Mouse (Mus musculus) kidney, adult 2 months (tissue): ENCODE measurements around the gene Dscam. TPM values are rescaled to one million over a fixed set of nuclear protein-coding genes. Genes with fewer than 3 reads are reported as not detected.
A peak's percentile ranks its signal among the peaks of the same experiment; 100 is the strongest.

Experiments used
- DNase-seq: peaks from one replicate; pipeline ENCODE4 v3.0.0; 2021
- H3K27ac ChIP-seq: fragments of 200-500 bp; 2 replicates; pipeline ENCODE4 v1.5.1; 2012; ENCODE audit warnings: low read depth, low read length, control low read depth, inconsistent platforms; ENCODE audit not compliant: insufficient read depth
- H3K27me3 ChIP-seq: fragments of 200-500 bp; replicated peaks from 2 replicates; pipeline ENCODE4 v1.6.1; 2012; ENCODE audit warnings: mild to moderate bottlenecking, moderate library complexity, low read length, inconsistent platforms; ENCODE audit not compliant: control insufficient read depth, insufficient read depth
- H3K36me3 ChIP-seq: fragments of 200-500 bp; 2 replicates; pipeline ENCODE4 v1.6.1; 2012; ENCODE audit warnings: mild to moderate bottlenecking, moderate library complexity, low read length, inconsistent platforms; ENCODE audit not compliant: control insufficient read depth, insufficient read depth
- H3K4me1 ChIP-seq: fragments of 200-500 bp; 2 replicates; pipeline ENCODE4 v1.6.1; 2011; ENCODE audit warnings: low read length; ENCODE audit not compliant: control insufficient read depth, insufficient read depth
- H3K4me3 ChIP-seq: fragments of 200-500 bp; 2 replicates; pipeline ENCODE4 v1.5.1; 2011; ENCODE audit warnings: mild to moderate bottlenecking, low read depth, low read length, control low read depth; ENCODE audit not compliant: insufficient read depth
- CTCF ChIP-seq: fragments of 200-500 bp; conservative IDR thresholded peaks from 2 replicates; pipeline ENCODE4 v1.5.1; 2011; ENCODE audit warnings: low read depth, mild to moderate bottlenecking, control low read depth, low read length, moderate library complexity, mixed read lengths; ENCODE audit not compliant: insufficient read depth, insufficient read length
- POLR2A ChIP-seq: fragments of 200-500 bp; IDR thresholded peaks from one replicate; pipeline ENCODE4 v1.6.1; 2011; ENCODE audit warnings: low read depth, low read length, control low read depth
- WGBS: fragments of 180-500 bp; shearing (Covaris S2); methylation state at CpG from one replicate; pipeline ENCODE4 v1.1.7; 2018; 5-methylcytosine and 5-hydroxymethylcytosine counted together
- polyA plus RNA-seq: library from polyadenylated mRNA; depleted of rRNA; stranded (reverse); fragments of >200 nt; gene quantifications from 2 replicates; pipeline ENCODE4 v1.2.3, GENCODE M21; 2012

Dscam gene
- polyA plus RNA-seq, 1 experiment, result 0.06 TPM

- 81% methylated on average over 4 of the region's 4 CpGs for WGBS
- Histone ChIP-seq H3K27me3 (no peaks in the 10 kb centered on the region), H3K27ac (no peak overlapping the region), H3K4me3 (no peak overlapping the region), H3K36me3 (no peaks in the 10 kb centered on the region), H3K4me1 (no peaks in the 10 kb centered on the region)
- TF ChIP-seq POLR2A (no peak), CTCF (no peak)
- no peak for DNase-seq
These were observed 174.7 kb downstream of the Dscam start for GRCm38 (mm10) chr16:96995858-96996257.

GRCm38 (mm10) chr16:96987396-96987795 is 183.2 kb downstream of the Dscam start:
- peak; percentile 51 for DNase-seq
- no peak for TF ChIP-seq POLR2A
- no peak for TF ChIP-seq CTCF

GRCm38 (mm10) chr16:96973300-96973699 is 197.3 kb downstream of the Dscam start:
- Histone ChIP-seq H3K27ac (no peak overlapping the region), H3K27me3 (no peaks in the 10 kb centered on the region), H3K4me1 (no peaks in the 10 kb centered on the region), H3K4me3 (no peak overlapping the region), H3K36me3 (no peaks in the 10 kb centered on the region)
- 84% methylated on average over 7 of the region's 7 CpGs for WGBS
- DNase-seq, result no peak
- TF ChIP-seq CTCF (no peak), POLR2A (no peak)

More at GRCm38 (mm10) chr16:96987396-96987795, 183.2 kb downstream of the Dscam start:
- Histone ChIP-seq H3K4me3 (no peak overlapping the region), H3K4me1 (no peaks in the 10 kb centered on the region), H3K36me3 (no peaks in the 10 kb centered on the region), H3K27ac (no peak overlapping the region), H3K27me3 (no peaks in the 10 kb centered on the region)
- WGBS, result 58% methylated on average over 2 of the region's 2 CpGs

GRCm38 (mm10) chr16:96971768-96972167 is 198.8 kb downstream of the Dscam start:
- TF ChIP-seq POLR2A (no peak), CTCF (no peak)
- Histone ChIP-seq H3K4me3 (no peak overlapping the region), H3K4me1 (no peaks in the 10 kb centered on the region), H3K27me3 (no peaks in the 10 kb centered on the region), H3K36me3 (no peaks in the 10 kb centered on the region), H3K27ac (no peak overlapping the region)
- 84% methylated on average over 4 of the region's 4 CpGs for WGBS
- no peak for DNase-seq

DNA sequence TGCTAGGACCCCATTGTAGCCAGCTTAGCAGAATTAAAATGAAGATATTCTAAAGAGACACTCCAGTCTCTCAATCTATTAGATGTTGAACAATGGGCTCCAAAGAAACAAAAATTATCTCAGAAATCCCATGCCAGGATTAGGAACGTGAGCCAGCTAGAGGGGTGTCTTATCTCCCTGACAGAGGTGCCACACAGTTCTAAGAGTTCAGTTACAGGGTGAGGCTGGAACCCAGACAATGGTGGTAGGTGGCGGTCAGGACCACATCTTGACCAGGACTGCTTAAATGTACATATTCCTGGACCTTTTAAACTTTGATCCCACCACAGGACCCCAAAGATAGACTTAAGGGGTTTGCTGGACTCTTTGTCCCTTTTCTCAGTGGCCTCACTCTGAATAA is 200.1 kb downstream of the Dscam start:
- DNase-seq, result no peak
- H3K27ac ChIP-seq, result no peak overlapping the region
- TF ChIP-seq POLR2A, result no peak
- TF ChIP-seq CTCF, result no peak
- H3K27me3 ChIP-seq, result no peaks in the 10 kb centered on the region
- no peaks in the 10 kb centered on the region for H3K36me3 ChIP-seq
- WGBS, result 91% methylated on average over 2 of the region's 2 CpGs
- no peak overlapping the region for H3K4me3 ChIP-seq
- no peaks in the 10 kb centered on the region for H3K4me1 ChIP-seq

GRCm38 (mm10) chr16:96969643-96970042 is 200.9 kb downstream of the Dscam start:
- H3K27me3 ChIP-seq, result no peaks in the 10 kb centered on the region
- no peak overlapping the region for H3K4me3 ChIP-seq
- DNase-seq, result no peak
- no peaks in the 10 kb centered on the region for H3K36me3 ChIP-seq
- H3K4me1 ChIP-seq, result no peaks in the 10 kb centered on the region
- 80% methylated on average over 2 of the region's 2 CpGs for WGBS
- no peak overlapping the region for H3K27ac ChIP-seq
- no peak for TF ChIP-seq CTCF
- TF ChIP-seq POLR2A, result no peak

GRCm38 (mm10) chr16:96968885-96969480 is 201.6 kb downstream of the Dscam start:
- TF ChIP-seq CTCF, result no peak
- TF ChIP-seq POLR2A, result no peak
- WGBS, result 32% methylated on average over 2 of the region's 2 CpGs
- Histone ChIP-seq H3K27me3 (no peaks in the 10 kb centered on the region), H3K27ac (no peak overlapping the region), H3K4me3 (no peak overlapping the region), H3K36me3 (no peaks in the 10 kb centered on the region), H3K4me1 (no peaks in the 10 kb centered on the region)
- no peak for DNase-seq
